Comparison of ENCODE assay signal across 17 mouse cellular contexts in the genomic region with DNA sequence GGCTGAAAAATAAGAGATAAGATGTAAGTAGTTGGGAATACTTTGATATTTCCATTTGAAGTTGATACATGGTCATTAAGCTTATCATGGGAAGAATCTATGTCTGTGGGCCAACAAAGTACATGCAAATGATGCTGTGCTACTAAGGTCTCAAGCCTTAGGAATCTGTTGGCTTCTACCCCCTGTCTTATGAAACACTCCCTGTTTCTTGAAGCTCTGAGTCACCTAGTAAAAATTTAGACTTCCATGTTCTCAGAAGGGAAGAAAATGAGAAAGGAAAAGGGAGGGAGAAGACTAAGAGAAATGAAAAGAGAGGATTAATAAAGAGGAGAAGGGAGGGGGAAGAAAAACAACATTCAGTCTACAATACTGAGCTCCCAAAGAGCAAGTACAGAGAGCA. TPM values are rescaled to one million over a fixed set of nuclear protein-coding genes. Genes with fewer than 3 reads are reported as not detected.
"Had no signal": no experiment of that assay in that cellular context is flagged by ENCODE, and none has a peak within 500 bp of the region (broad histone marks: within the 10 kb centered on the region; RNA-seq: fewer than 3 reads in every experiment).

No protein-coding gene starts in this region.

- H3K27ac ChIP-seq: limb, embryonic 12.5 days; liver, embryonic 13.5 days; midbrain, embryonic 10.5 days; neural tube, embryonic 12.5 days; stomach, embryonic 15.5 days had no signal

- H3K4me3 ChIP-seq: limb, embryonic 12.5 days; liver, embryonic 13.5 days; midbrain, embryonic 10.5 days; neural tube, embryonic 12.5 days; stomach, embryonic 15.5 days had no signal

- H3K36me3 ChIP-seq: limb, embryonic 12.5 days; liver, embryonic 13.5 days; midbrain, embryonic 10.5 days; neural tube, embryonic 12.5 days; stomach, embryonic 15.5 days had no signal

- H3K4me2 ChIP-seq: limb, embryonic 12.5 days; liver, embryonic 13.5 days; neural tube, embryonic 12.5 days; stomach, embryonic 15.5 days had no signal

- H3K9me3 ChIP-seq: limb, embryonic 12.5 days; liver, embryonic 13.5 days; midbrain, embryonic 10.5 days; neural tube, embryonic 12.5 days; stomach, embryonic 15.5 days had no signal

- H3K9ac ChIP-seq: limb, embryonic 12.5 days; liver, embryonic 13.5 days; liver, postnatal 0 days; neural tube, embryonic 12.5 days; stomach, embryonic 15.5 days had no signal

- H3K4me1 ChIP-seq: limb, embryonic 12.5 days; liver, embryonic 13.5 days; midbrain, embryonic 10.5 days; neural tube, embryonic 12.5 days; stomach, embryonic 15.5 days had no signal

- DNase-seq: kidney, adult 8-10 months; kidney, postnatal 25 days; layer of hippocampus, adult 9-11 months; liver; liver, embryonic 13.5 days; liver, postnatal 0 days; midbrain, embryonic 14.5 days; right cerebral cortex, postnatal 4 days; thymus, adult 2 months; thymus, postnatal 25 days had no signal

- H3K27me3 ChIP-seq: limb, embryonic 12.5 days; liver, embryonic 13.5 days; neural tube, embryonic 12.5 days; stomach, embryonic 15.5 days had no signal

- ATAC-seq: intestine, postnatal 0 days; liver, postnatal 0 days had no signal

RNA-seq across cellular contexts. Expression of gene Nox4, which starts 41.1 kb away (rescaled TPM):
- total RNA-seq: megakaryocyte progenitor cell, adult 5-6 weeks; neutrophil, adult 5-6 weeks had no signal
